Mouse (Mus musculus): Measurements from ENCODE around the gene Rnf168. TPM values are rescaled to one million over a fixed set of nuclear protein-coding genes. Genes with fewer than 3 reads are reported as not detected.

The Rnf168 gene
- polyA plus RNA-seq, 1 experiment from 2014 or later = 36.1 TPM

DNA sequence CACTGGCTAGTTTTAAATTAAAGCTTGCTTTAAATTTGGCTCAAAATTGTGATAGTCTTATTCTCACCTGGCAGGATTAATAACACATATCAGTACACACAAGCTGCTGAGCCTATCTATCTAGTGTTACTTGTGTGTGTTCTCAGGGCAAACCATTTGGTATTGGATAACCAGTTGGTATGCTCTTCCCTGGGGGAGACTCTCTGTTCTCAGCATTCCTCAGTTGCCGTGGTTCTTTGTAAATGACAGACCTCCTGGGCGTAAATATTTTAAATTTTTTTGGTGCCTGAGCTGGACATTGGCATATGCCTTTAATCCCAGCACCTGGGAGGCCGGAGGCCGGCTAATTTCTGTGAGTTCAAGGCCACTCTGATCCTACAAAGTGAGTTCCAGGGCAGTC, 35.6 kb downstream of the Rnf168 start:
- Histone ChIP-seq H3K36me3 (ENCODE audit: insufficient read depth) (no peaks in the 10 kb centered on the region), H3K27ac (ENCODE audit: low read depth) (no peak overlapping the region), H3K4me3 (ENCODE audit: low read depth, low read length) (no peak overlapping the region), H3K9ac (no peak overlapping the region), H3K9me3 (ENCODE audit: low read depth, low read length) (no peaks in the 10 kb centered on the region), H3K4me1 (ENCODE audit: insufficient read depth) (no peaks in the 10 kb centered on the region), H3K27me3 (ENCODE audit: insufficient read depth, low read length) (no peaks in the 10 kb centered on the region), H3K4me2 (no peak overlapping the region)
- WGBS = 63% methylated on average over 4 of the region's 4 CpGs
- DNase-seq (no peak), ATAC-seq (ENCODE audit: insufficient read depth) (no peak)
- TF ChIP-seq CTCF (IDR thresholded peaks at IDR 0.05; ENCODE audit: low read depth) = no peak

GRCm38 (mm10) chr16:32316601-32317000, 39.3 kb downstream of the Rnf168 start:
- no peak overlapping the region for H3K4me3 ChIP-seq (ENCODE audit: low read depth, low read length)
- ATAC-seq (ENCODE audit: insufficient read depth) = no peak
- no peaks in the 10 kb centered on the region for H3K36me3 ChIP-seq (ENCODE audit: insufficient read depth)
- no peaks in the 10 kb centered on the region for H3K4me1 ChIP-seq (ENCODE audit: insufficient read depth)
- no peak overlapping the region for H3K4me2 ChIP-seq
- DNase-seq = no peak
- no peak for TF ChIP-seq CTCF (IDR thresholded peaks at IDR 0.05; ENCODE audit: low read depth)
- no peaks in the 10 kb centered on the region for H3K9me3 ChIP-seq (ENCODE audit: low read depth, low read length)
- H3K9ac ChIP-seq = no peak overlapping the region
- H3K27me3 ChIP-seq (ENCODE audit: insufficient read depth, low read length) = no peaks in the 10 kb centered on the region
- no peak overlapping the region for H3K27ac ChIP-seq (ENCODE audit: low read depth)
- WGBS = 59% methylated on average over 2 of the region's 2 CpGs

DNA sequence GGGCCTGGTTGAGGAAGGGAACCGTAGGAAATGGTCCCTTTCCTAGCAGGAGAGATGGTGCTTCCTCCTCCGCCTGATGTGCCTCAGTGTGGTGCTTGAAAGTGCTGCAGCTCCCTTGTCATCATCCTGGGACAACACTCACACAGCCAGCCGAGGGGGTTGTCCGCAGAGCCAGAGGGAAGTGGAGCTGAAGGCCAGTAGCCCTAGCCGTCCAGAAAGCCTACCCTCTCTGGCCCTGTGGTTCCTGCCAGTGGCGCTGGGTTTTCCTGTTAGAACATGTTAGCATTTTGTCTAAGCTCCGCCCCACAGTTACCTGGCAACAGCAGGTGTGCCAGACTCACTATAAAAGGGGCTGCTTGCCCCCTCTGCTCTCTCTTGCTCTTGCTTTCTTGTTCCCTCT, 46.7 kb downstream of the Rnf168 start:
- no peaks in the 10 kb centered on the region for H3K36me3 ChIP-seq (ENCODE audit: insufficient read depth)
- H3K27me3 ChIP-seq (ENCODE audit: insufficient read depth, low read length) = no peaks in the 10 kb centered on the region
- no peak overlapping the region for H3K4me2 ChIP-seq
- DNase-seq = peak; percentile 26
- no peak for ATAC-seq (ENCODE audit: insufficient read depth)
- TF ChIP-seq CTCF (IDR thresholded peaks at IDR 0.05; ENCODE audit: low read depth) = no peak
- H3K4me3 ChIP-seq (ENCODE audit: low read depth, low read length) = no peak overlapping the region
- H3K4me1 ChIP-seq (ENCODE audit: insufficient read depth) = no peaks in the 10 kb centered on the region
- no peak overlapping the region for H3K9ac ChIP-seq
- WGBS = 21% methylated on average over 7 of the region's 7 CpGs
- H3K9me3 ChIP-seq (ENCODE audit: low read depth, low read length) = no peaks in the 10 kb centered on the region
- no peak overlapping the region for H3K27ac ChIP-seq (ENCODE audit: low read depth)

DNA sequence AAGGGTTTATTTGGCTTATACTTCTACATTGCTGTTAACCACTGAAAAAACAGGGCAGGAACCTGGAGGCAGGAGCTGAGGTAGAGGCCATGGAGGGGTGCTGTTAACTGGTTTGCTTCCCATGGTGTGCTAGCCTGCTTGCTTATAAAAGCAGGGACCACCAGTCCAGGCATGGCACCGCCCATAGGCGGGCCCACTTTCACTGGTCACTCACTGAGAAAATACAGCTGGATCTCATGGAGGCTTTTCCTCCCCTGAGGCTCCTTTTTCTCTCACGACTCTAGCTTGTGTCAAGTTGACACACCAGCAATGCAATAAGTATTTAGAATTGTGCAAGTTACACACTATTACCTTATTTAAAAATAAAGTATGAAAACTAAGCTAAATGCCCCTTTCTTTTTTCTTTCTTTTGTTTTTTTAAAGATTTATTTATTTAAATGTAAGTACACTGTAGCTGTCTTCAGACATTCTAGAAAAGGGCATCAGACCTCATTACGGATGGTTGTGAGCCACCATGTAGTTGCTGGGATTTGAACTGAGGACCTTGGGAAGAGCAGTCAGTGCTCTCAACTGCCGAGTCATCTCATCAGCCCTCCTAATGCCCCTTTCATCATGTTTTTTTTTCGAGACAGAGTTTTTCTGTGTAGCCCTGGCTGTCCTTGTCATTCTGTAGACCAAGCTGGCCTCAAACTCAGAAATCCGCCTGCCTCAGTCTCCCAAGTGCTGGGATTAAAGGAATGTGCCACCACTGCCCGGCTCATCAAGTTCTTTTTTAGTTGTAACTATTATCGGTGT, 53.8 kb downstream of the Rnf168 start:
- H3K9me3 ChIP-seq (ENCODE audit: low read depth, low read length) = no peaks in the 10 kb centered on the region
- ATAC-seq (ENCODE audit: insufficient read depth) (no peak), DNase-seq (peak; percentile 64)
- no peaks in the 10 kb centered on the region for H3K27me3 ChIP-seq (ENCODE audit: insufficient read depth, low read length)
- WGBS = 45% methylated on average over 9 of the region's 9 CpGs
- H3K36me3 ChIP-seq (ENCODE audit: insufficient read depth) = no peaks in the 10 kb centered on the region
- H3K4me3 ChIP-seq (ENCODE audit: low read depth, low read length) = peak overlapping the region; percentile 99
- peak overlapping the region; percentile 56 for H3K4me2 ChIP-seq
- H3K27ac ChIP-seq (ENCODE audit: low read depth) = peak overlapping the region; percentile 95; the same call in 1 of the 2 replicates
- H3K4me1 ChIP-seq (ENCODE audit: insufficient read depth) = no peaks in the 10 kb centered on the region
- no peak for TF ChIP-seq CTCF (IDR thresholded peaks at IDR 0.05; ENCODE audit: low read depth)
- peak overlapping the region; percentile 97; the same call in 1 of the 2 replicates for H3K9ac ChIP-seq

DNA sequence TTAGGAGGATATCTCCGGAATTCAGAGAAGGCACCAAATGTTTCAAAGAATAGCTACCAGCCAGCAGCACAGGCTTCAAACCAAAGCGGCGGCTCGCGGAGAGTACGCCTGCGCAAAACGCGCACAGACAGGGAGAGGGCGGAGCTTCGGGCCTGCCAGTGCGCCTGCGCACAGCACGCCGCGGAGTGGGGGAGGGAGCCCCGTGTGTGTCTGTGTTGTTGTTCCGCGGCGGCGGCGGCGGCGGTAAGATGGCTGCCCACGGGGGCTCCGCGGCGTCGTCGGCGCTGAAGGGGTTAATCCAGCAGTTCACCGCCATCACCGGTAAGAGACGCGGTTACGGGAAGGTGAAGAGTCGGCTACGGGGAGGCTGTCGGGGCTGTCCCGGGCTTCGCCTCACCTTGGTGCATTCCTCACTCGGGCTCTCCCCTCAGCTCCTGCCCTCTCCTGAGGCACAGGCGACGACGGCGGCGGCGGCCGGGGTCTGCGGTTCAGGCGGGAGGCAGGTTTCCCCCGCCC, 54.8 kb downstream of the Rnf168 start, which contains the start of gene Ubxn7:
TSS of gene Ubxn7 (plus strand) at position 218 of the 516 bp plus-strand sequence.
- under 1% methylated on average over 40 of the region's 52 CpGs for WGBS
- peak within 1 kb of the TSS; percentile 56 for H3K4me2 ChIP-seq
- no peak for TF ChIP-seq CTCF (IDR thresholded peaks at IDR 0.05; ENCODE audit: low read depth)
- H3K27me3 ChIP-seq (ENCODE audit: insufficient read depth, low read length) = no peaks in the 10 kb centered on the region
- ATAC-seq (ENCODE audit: insufficient read depth) = peak; percentile 96
- no peaks in the 10 kb centered on the region for H3K36me3 ChIP-seq (ENCODE audit: insufficient read depth)
- peak within 1 kb of the TSS; percentile 99 for H3K4me3 ChIP-seq (ENCODE audit: low read depth, low read length)
- DNase-seq = peak; percentile 99
- peak within 1 kb of the TSS; percentile 97 for H3K9ac ChIP-seq
- H3K27ac ChIP-seq (ENCODE audit: low read depth) = peak within 1 kb of the TSS; percentile 95
- no peaks in the 10 kb centered on the region for H3K9me3 ChIP-seq (ENCODE audit: low read depth, low read length)
- H3K4me1 ChIP-seq (ENCODE audit: insufficient read depth) = no peaks in the 10 kb centered on the region

DNA sequence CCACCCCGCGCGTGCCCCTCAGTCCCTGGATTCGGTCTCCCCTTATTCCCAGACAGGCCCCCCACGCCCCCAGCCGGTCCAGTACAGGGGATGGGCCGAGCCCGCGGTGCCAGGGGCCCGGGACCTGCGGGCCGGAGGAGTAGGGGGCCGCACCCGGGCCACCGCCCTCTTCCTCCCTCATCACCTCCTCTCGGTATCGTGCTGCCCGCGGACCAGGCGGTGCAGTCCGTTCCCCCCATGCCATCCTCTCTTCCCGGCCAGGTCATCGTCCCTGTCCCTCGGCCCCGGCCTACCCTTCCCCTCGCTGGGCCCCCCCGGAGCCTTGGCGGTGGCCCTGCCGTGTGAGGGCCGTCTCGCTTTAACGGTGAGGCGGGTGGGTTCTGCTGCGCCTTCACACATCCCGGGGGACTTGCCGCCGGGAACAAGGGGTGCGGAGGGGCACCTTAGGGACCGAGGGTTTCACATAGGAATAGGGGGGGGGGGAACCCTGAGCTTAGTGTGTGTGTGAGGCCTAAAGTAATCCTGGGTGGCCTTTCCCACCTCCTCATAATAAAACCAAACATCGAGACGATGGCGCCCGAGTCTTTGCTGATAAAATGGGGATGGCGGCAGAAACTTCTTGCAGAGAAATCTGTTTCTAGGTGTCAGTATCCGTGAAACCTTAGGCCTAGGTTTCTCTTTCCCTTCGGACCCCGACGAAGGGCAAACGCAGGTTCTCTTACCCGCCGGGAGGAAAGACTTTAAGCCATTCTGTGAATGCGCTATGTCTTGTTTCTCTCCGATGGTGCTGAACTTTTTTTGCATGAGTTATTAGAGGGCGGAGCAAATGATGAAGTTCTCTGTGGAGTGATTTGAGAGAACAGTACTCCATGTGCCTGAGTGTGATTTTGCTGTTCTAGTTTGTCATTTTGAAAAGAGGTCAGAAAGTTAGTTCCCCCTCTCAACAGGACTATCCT, 55.6 kb downstream of the Rnf168 start:
- no peaks in the 10 kb centered on the region for H3K4me1 ChIP-seq (ENCODE audit: insufficient read depth)
- no peaks in the 10 kb centered on the region for H3K36me3 ChIP-seq (ENCODE audit: insufficient read depth)
- DNase-seq (peak; percentile 82), ATAC-seq (ENCODE audit: insufficient read depth) (peak; percentile 80)
- H3K4me3 ChIP-seq (ENCODE audit: low read depth, low read length) = peak overlapping the region; percentile 99
- WGBS = 1% methylated on average over 54 of the region's 54 CpGs
- H3K9ac ChIP-seq = peak overlapping the region; percentile 97
- H3K9me3 ChIP-seq (ENCODE audit: low read depth, low read length) = no peaks in the 10 kb centered on the region
- TF ChIP-seq CTCF (IDR thresholded peaks at IDR 0.05; ENCODE audit: low read depth) = no peak
- H3K4me2 ChIP-seq = peak overlapping the region; percentile 56
- H3K27me3 ChIP-seq (ENCODE audit: insufficient read depth, low read length) = no peaks in the 10 kb centered on the region
- H3K27ac ChIP-seq (ENCODE audit: low read depth) = peak overlapping the region; percentile 95

Measured in lung, embryonic 14.5 days (tissue).